28 mouse cellular contexts compared by ENCODE assay signal in genomic region chr15:91524451-91524850, GRCm38 (mm10). TPM values are rescaled to one million over a fixed set of nuclear protein-coding genes. Genes with fewer than 3 reads are reported as not detected.
DNase-seq lines count a peak whose midpoint lies in the region; ATAC-seq and TF ChIP-seq lines count a peak whose summit lies in the region.
"Had no signal": no experiment of that assay in that cellular context is flagged by ENCODE, and none has a peak within 500 bp of the region (broad histone marks: within the 10 kb centered on the region; RNA-seq: fewer than 3 reads in every experiment).

No protein-coding gene starts in this region.

- no peak for ATAC-seq in forebrain, embryonic 14.5 days
- ATAC-seq in forebrain, embryonic 15.5 days (replicated peaks) = no peak
- no peak for ATAC-seq in midbrain, embryonic 14.5 days (ENCODE audit: low FRiP score, low TSS enrichment)
- ATAC-seq in midbrain, embryonic 13.5 days = no peak
- ATAC-seq: activated CD4-positive, CD25-positive, alpha-beta regulatory T cell, adult 4 months; CD4-positive, CD25-positive, alpha-beta regulatory T cell, adult 4 months; forebrain, embryonic 16.5 days; Patski had no signal

- no peak for TF ChIP-seq POLR2A in olfactory bulb, adult 2 months (IDR thresholded peaks at IDR 0.05; ENCODE audit: insufficient read depth, low read depth, low read length)

- H3K27me3 ChIP-seq in forebrain, embryonic 14.5 days (replicated peaks; ENCODE audit: control insufficient read depth, insufficient read depth, low read length) = no peaks in the 10 kb centered on the region
- H3K27me3 ChIP-seq in forebrain, embryonic 15.5 days = no peaks in the 10 kb centered on the region
- no peaks in the 10 kb centered on the region for H3K27me3 ChIP-seq in midbrain, embryonic 14.5 days (ENCODE audit: control insufficient read depth, insufficient read depth, low read length)
- no peaks in the 10 kb centered on the region for H3K27me3 ChIP-seq in midbrain, embryonic 13.5 days
- H3K27me3 ChIP-seq: CH12.LX; embryonic facial prominence, embryonic 13.5 days; embryonic facial prominence, embryonic 15.5 days; forebrain, embryonic 12.5 days; Patski had no signal

- no peak for TF ChIP-seq CTCF in olfactory bulb, adult 2 months (IDR thresholded peaks at IDR 0.05; ENCODE audit: insufficient read depth, low read depth, low read length)

- H3K36me3 ChIP-seq in forebrain, embryonic 14.5 days (ENCODE audit: control insufficient read depth, insufficient read depth, low read length) = no peaks in the 10 kb centered on the region
- H3K36me3 ChIP-seq in forebrain, embryonic 15.5 days = no peaks in the 10 kb centered on the region
- no peaks in the 10 kb centered on the region for H3K36me3 ChIP-seq in midbrain, embryonic 14.5 days (ENCODE audit: control insufficient read depth, insufficient read depth, low read length)
- no peaks in the 10 kb centered on the region for H3K36me3 ChIP-seq in midbrain, embryonic 13.5 days
- H3K36me3 ChIP-seq: embryonic facial prominence, embryonic 13.5 days; embryonic facial prominence, embryonic 15.5 days; forebrain, embryonic 10.5 days; forebrain, embryonic 12.5 days; G1E had no signal

- no peaks in the 10 kb centered on the region for H3K9me3 ChIP-seq in forebrain, embryonic 14.5 days (replicated peaks; ENCODE audit: control insufficient read depth, low read length)
- no peaks in the 10 kb centered on the region for H3K9me3 ChIP-seq in forebrain, embryonic 15.5 days
- H3K9me3 ChIP-seq in midbrain, embryonic 14.5 days (ENCODE audit: control insufficient read depth, low read length) = no peaks in the 10 kb centered on the region
- H3K9me3 ChIP-seq in midbrain, embryonic 13.5 days = no peaks in the 10 kb centered on the region
- H3K9me3 ChIP-seq: embryonic facial prominence, embryonic 13.5 days; embryonic facial prominence, embryonic 15.5 days; forebrain, embryonic 10.5 days; forebrain, embryonic 12.5 days had no signal

- H3K4me2 ChIP-seq in forebrain, embryonic 14.5 days (ENCODE audit: low read length) = no peak overlapping the region
- H3K4me2 ChIP-seq in forebrain, embryonic 15.5 days (replicated peaks) = no peak overlapping the region
- no peak overlapping the region for H3K4me2 ChIP-seq in midbrain, embryonic 14.5 days (ENCODE audit: low read length)
- no peak overlapping the region for H3K4me2 ChIP-seq in midbrain, embryonic 13.5 days (replicated peaks)
- H3K4me2 ChIP-seq: embryonic facial prominence, embryonic 13.5 days; embryonic facial prominence, embryonic 15.5 days; forebrain, embryonic 12.5 days had no signal

- 0 out of 2 replicates have a peak, but pooled peaks cover 3% of the 10 kb centered on the region for H3K4me1 ChIP-seq in forebrain, embryonic 14.5 days (ENCODE audit: control insufficient read depth, insufficient read depth, low read length)
- peaks cover 10% of the 10 kb centered on the region; the same call in 1 of the 2 replicates for H3K4me1 ChIP-seq in forebrain, embryonic 15.5 days
- no peaks in the 10 kb centered on the region for H3K4me1 ChIP-seq in midbrain, embryonic 14.5 days (ENCODE audit: control insufficient read depth, insufficient read depth, low read length)
- H3K4me1 ChIP-seq in midbrain, embryonic 13.5 days (replicated peaks) = peaks cover 4% of the 10 kb centered on the region
- H3K4me1 ChIP-seq in olfactory bulb, adult 2 months (ENCODE audit: control insufficient read depth, insufficient read depth, low read length) = peaks cover 3% of the 10 kb centered on the region
- H3K4me1 ChIP-seq: embryonic facial prominence, embryonic 13.5 days; embryonic facial prominence, embryonic 15.5 days had no signal

- H3K27ac ChIP-seq in forebrain, embryonic 14.5 days (ENCODE audit: low read depth, low read length) = no peak overlapping the region
- H3K27ac ChIP-seq in forebrain, embryonic 15.5 days (replicated peaks) = no peak overlapping the region
- no peak overlapping the region for H3K27ac ChIP-seq in midbrain, embryonic 14.5 days (replicated peaks; ENCODE audit: low read depth, low read length)
- no peak overlapping the region for H3K27ac ChIP-seq in midbrain, embryonic 13.5 days
- H3K27ac ChIP-seq in olfactory bulb, adult 2 months (ENCODE audit: insufficient read depth, low read depth, low read length) = peak overlapping the region; percentile 28; the same call in 1 of the 2 replicates
- H3K27ac ChIP-seq: embryonic facial prominence, embryonic 13.5 days; embryonic facial prominence, embryonic 15.5 days; forebrain, embryonic 10.5 days; forebrain, embryonic 12.5 days had no signal

- 61% methylated on average over 10 of the region's 10 CpGs for WGBS in forebrain, embryonic 14.5 days
- WGBS in forebrain, embryonic 15.5 days = 61% methylated on average over 10 of the region's 10 CpGs
- 81% methylated on average over 10 of the region's 10 CpGs for WGBS in midbrain, embryonic 14.5 days
- WGBS in midbrain, embryonic 13.5 days = 72% methylated on average over 10 of the region's 10 CpGs
- WGBS in olfactory bulb, adult 2 months = 28% methylated on average over 10 of the region's 10 CpGs

- no peak overlapping the region for H3K4me3 ChIP-seq in forebrain, embryonic 14.5 days (ENCODE audit: low read depth, low read length)
- H3K4me3 ChIP-seq in forebrain, embryonic 15.5 days = no peak overlapping the region
- no peak overlapping the region for H3K4me3 ChIP-seq in midbrain, embryonic 14.5 days (replicated peaks; ENCODE audit: low read depth, low read length)
- H3K4me3 ChIP-seq in midbrain, embryonic 13.5 days (replicated peaks) = no peak overlapping the region
- no peak overlapping the region for H3K4me3 ChIP-seq in olfactory bulb, adult 2 months (ENCODE audit: insufficient read depth, low read depth, low read length)
- H3K4me3 ChIP-seq: embryonic facial prominence, embryonic 13.5 days; embryonic facial prominence, embryonic 15.5 days; erythroblast, embryonic 14.5 days; forebrain, embryonic 10.5 days; forebrain, embryonic 12.5 days had no signal

- H3K9ac ChIP-seq in forebrain, embryonic 14.5 days (ENCODE audit: low read length) = no peak overlapping the region
- no peak overlapping the region for H3K9ac ChIP-seq in forebrain, embryonic 15.5 days (replicated peaks)
- H3K9ac ChIP-seq in midbrain, embryonic 14.5 days (replicated peaks; ENCODE audit: low read length) = no peak overlapping the region
- H3K9ac ChIP-seq in midbrain, embryonic 13.5 days (replicated peaks) = no peak overlapping the region
- H3K9ac ChIP-seq: embryonic facial prominence, embryonic 13.5 days; embryonic facial prominence, embryonic 15.5 days; forebrain, embryonic 12.5 days had no signal

- DNase-seq in forebrain, embryonic 14.5 days (ENCODE audit: low spot score) = peak; percentile 20
- peak; percentile 24 for DNase-seq in midbrain, embryonic 14.5 days
- DNase-seq in brain, adult 2 months (ENCODE audit: low read depth, low spot score) = peak; percentile 60
- DNase-seq in kidney, adult 9 months = no peak
- DNase-seq: adrenal gland, adult 8-10 months; adrenal gland, postnatal 14 days; adrenal gland, postnatal 36 days; B cell, adult 2 months; cerebellum, adult 11 months; cerebellum, adult 18-20 months; cerebellum, adult 8-10 months; cerebellum, adult 9-11 months; cerebellum, postnatal 36 days; embryo, embryonic 11 days had no signal

RNA-seq across cellular contexts. Expression of gene Slc2a13, which starts 48.6 kb away (rescaled TPM):
- polyA plus RNA-seq in forebrain, embryonic 14.5 days (2014; fragmentation: Nextera tagmentation; extraction: Ambion mirVana) = 3.3 and 3.7 TPM in 2 replicates
- 2.3 and 2.8 TPM in 2 replicates for polyA plus RNA-seq in forebrain, embryonic 15.5 days (2015; fragmentation: Nextera tagmentation; extraction: Ambion mirVana)
- 4.1 and 4.3 TPM in 2 replicates for polyA plus RNA-seq in midbrain, embryonic 14.5 days (2014; fragmentation: Nextera tagmentation; extraction: Ambion mirVana)
- 1.4 and 2.0 TPM in 2 replicates for polyA plus RNA-seq in midbrain, embryonic 13.5 days (2015; fragmentation: Nextera tagmentation; extraction: Ambion mirVana)
- polyA plus RNA-seq in olfactory bulb, adult 2 months (2012; ENCODE audit: insufficient read depth, insufficient read length, low replicate concordance, missing spikeins) = not detected in 2 replicates
- polyA plus RNA-seq: CD4-positive, CD25-positive, alpha-beta regulatory T cell, adult 4 months; G1E had no signal
